Mouse (Mus musculus) thymus, adult 2 months (tissue): ENCODE data around the gene Tbc1d19.

ENCODE experiments used
- CTCF ChIP-seq: fragments of 200-500 bp; IDR thresholded peaks from 2 replicates; pipeline ENCODE4 v1.5.1; 2012; ENCODE audit warnings: mild to moderate bottlenecking, control low read depth, low read length, moderate library complexity, borderline replicate concordance; ENCODE audit not compliant: control insufficient read depth, poor library complexity, insufficient read depth; ENCODE audit errors: extremely low read depth
- POLR2A ChIP-seq: fragments of 200-500 bp; IDR thresholded peaks from 2 replicates; pipeline ENCODE4 v1.6.1; 2012; ENCODE audit warnings: mild to moderate bottlenecking, low read length, control low read depth, moderate library complexity; ENCODE audit not compliant: control insufficient read depth, poor library complexity, insufficient read depth; ENCODE audit errors: extremely low read depth

DNA sequence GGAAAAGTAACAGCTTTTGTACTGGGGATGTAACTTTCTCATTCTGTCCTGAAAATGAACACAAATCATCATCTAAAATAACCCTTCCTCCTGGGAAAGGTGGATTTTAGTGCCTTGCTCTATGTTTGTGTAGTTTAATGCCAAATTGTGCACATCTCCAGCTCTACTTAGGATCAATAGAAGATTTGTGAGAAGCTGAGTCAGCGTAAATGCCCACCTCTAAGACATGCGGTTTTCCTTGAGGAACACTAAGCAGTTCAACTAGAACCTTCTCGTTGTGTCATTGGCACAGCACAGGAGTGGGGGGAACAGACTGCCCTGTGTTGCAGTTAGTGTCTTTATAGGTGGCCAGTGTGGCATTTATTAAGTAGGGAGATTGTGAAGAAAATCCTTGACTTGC lies 65.6 kb downstream of the Tbc1d19 start:
- TF ChIP-seq CTCF (no peak), POLR2A (no peak)
